Mouse (Mus musculus) c-Kit-positive CD71-negative TER-119-negative erythroid progenitor cells, embryonic 14.5 days (primary cell): ENCODE results near the gene Tekt5.

ENCODE experiments used
- DNase-seq: peaks from one replicate; pipeline ENCODE4 v3.0.0-alpha.2; 2013; ENCODE audit warnings: low read depth

The Tekt5 gene

GRCm38 (mm10) chr16:10379531-10379930, 15.8 kb downstream of the Tekt5 start:
- DNase-seq = no peak

- DNase-seq = no peak
Measured at GRCm38 (mm10) chr16:10377286-10377685, 18.0 kb downstream of the Tekt5 start.

GRCm38 (mm10) chr16:10374254-10375011, 20.9 kb downstream of the Tekt5 start:
- no peak for DNase-seq

GRCm38 (mm10) chr16:10372372-10372771, 22.9 kb downstream of the Tekt5 start:
- no peak for DNase-seq

- DNase-seq = no peak
Measured at GRCm38 (mm10) chr16:10369996-10370395, 25.3 kb downstream of the Tekt5 start.

GRCm38 (mm10) chr16:10369468-10369934, 25.8 kb downstream of the Tekt5 start:
- no peak for DNase-seq

GRCm38 (mm10) chr16:10366240-10367217, 28.8 kb downstream of the Tekt5 start:
- no peak for DNase-seq

GRCm38 (mm10) chr16:10365796-10366195, 29.5 kb downstream of the Tekt5 start:
- DNase-seq = no peak

GRCm38 (mm10) chr16:10363061-10363460, 32.2 kb downstream of the Tekt5 start:
- no peak for DNase-seq

GRCm38 (mm10) chr16:10359241-10359640, 36.0 kb downstream of the Tekt5 start:
- no peak for DNase-seq

- peak; percentile 42 for DNase-seq
Measured at GRCm38 (mm10) chr16:10358010-10358934, 37.0 kb downstream of the Tekt5 start.

GRCm38 (mm10) chr16:10355004-10355403, 40.3 kb downstream of the Tekt5 start:
- no peak for DNase-seq

- DNase-seq = no peak
Measured at GRCm38 (mm10) chr16:10351050-10351636, 44.1 kb downstream of the Tekt5 start.

- no peak for DNase-seq
Measured at GRCm38 (mm10) chr16:10349876-10350275, 45.4 kb downstream of the Tekt5 start.

- no peak for DNase-seq
Measured at GRCm38 (mm10) chr16:10349436-10349835, 45.9 kb downstream of the Tekt5 start.

- no peak for DNase-seq
Measured at GRCm38 (mm10) chr16:10347551-10347950, 47.7 kb downstream of the Tekt5 start.

GRCm38 (mm10) chr16:10341110-10341509, 54.2 kb downstream of the Tekt5 start:
- no peak for DNase-seq

GRCm38 (mm10) chr16:10339930-10340329, 55.4 kb downstream of the Tekt5 start:
- no peak for DNase-seq

GRCm38 (mm10) chr16:10338601-10339000, 56.7 kb downstream of the Tekt5 start:
- no peak for DNase-seq

GRCm38 (mm10) chr16:10337422-10338197, 57.7 kb downstream of the Tekt5 start:
- no peak for DNase-seq
